Mouse (Mus musculus) layer of hippocampus, adult 11-12 months (tissue): ENCODE results near the gene Olfr288.

Experiments
- DNase-seq: peaks from one replicate; pipeline ENCODE4 v3.0.0; 2022; ENCODE audit warnings: low spot score

Gene Olfr288

DNA sequence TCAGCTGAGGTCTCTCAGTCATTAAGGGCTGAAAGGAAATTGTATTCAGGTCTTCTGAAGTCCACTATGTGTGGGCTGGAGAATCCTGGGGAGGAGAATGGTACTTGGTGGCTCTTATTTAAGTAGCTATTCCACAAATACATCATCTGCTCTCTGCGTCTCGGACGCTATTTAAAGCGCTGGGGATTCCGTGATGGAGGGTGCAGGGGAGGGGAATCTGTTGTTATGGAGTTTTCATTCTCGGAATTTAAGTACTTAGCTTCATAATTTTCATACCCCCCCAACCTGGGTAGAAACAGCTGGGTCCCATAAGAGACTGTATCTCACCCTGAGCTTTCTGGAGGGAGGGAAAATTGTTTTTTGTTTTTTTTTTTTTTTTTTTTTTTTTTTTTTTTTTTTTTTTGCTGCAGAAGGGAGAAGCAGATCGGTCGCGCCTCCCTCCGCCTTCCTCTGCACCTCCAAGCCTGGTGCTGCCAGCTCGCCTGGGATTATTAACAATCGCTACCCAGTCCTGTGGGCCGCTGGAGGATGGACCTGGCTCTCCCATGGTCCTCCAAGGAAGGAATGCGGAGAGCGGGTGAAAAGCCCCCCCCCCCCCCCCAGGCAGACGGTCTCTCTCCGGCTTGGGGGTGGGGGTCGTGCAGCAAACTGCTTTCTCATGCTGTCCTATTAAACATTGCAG is 28.2 kb downstream of the Olfr288 start, which contains the start of gene Ccdc184:
Gene Ccdc184 (plus strand): TSS at position 196 of the 682 bp plus-strand sequence.
- DNase-seq: no peak

DNA sequence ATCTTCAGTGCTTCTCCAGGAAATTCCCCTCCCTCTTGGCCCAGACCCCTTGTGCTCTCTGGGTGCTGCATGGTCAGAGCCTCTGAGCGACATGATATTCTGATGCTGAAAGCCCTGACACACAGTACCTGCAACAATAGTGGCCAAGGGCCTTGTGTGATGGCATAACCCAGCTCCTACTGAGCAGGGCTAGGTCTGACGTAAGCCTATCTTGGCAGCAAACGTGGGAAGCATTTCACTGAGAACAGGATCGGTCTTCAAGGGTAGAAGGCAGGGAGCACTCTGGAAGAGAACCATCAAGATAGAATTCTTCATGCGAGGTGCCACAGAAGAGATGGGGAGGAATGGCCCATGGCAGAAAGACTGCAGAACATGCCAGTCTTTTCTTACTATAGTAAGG is 29.8 kb downstream of the Olfr288 start, which contains the start of gene Asb8:
Gene Asb8 (minus strand): TSS at position 101 of the 400 bp plus-strand sequence.
- DNase-seq: no peak

DNA sequence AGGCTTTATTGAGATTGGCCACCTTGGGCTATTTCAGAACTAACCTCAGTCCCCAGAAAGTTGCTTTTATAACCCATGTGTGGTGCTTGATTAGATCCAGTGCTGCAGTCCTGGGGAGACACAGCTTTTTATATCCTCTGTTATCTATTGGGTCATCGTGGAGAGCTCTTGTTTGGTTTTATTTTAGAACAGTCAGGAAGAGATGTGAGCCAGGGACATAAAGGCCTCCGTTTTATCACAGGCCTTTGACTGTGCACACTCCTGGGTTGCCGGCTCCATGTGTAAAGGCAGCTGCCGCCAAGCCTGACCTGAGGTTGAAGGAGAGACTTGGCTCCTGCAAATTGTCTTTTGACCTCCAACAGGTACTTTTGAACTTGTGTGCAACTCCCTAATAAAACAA is 32.8 kb downstream of the Olfr288 start:
- no peak for DNase-seq

DNA sequence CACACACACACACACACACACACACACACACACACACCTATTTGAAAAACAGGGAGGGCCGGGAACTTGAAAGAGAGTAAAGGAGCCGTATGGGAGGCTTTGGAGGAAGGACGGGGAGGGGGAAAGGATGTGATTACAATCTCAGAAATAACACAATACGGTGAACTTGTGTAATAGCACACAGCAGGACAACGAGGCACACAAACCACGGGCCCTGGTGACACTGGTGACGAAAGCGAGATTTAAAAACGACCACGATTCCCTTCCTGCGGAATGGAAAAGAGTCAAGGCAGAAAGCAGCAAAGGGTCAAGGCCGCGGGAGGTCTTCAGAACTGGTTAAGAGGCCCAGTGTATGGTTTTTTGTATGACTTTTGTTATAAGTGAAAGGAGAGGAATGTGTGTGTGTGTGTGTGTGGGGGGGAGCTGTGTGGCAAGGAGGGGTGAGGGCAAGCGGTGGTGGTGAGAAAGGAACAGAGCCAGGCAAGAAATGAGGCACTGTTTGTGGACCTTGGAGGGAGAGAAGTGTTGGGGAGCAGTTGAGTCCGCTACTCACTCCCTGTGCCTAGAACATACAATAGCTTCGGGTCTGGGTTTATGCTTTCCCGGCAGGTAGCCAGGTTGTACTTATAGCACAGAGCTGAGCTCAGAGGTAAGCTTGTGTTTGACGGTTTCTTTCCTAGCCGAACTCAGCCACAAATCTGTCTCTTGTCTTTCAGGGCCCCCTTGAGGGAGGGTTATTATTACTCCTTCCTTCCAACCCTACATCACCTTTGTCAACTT is 34.1 kb downstream of the Olfr288 start:
- DNase-seq: no peak

DNA sequence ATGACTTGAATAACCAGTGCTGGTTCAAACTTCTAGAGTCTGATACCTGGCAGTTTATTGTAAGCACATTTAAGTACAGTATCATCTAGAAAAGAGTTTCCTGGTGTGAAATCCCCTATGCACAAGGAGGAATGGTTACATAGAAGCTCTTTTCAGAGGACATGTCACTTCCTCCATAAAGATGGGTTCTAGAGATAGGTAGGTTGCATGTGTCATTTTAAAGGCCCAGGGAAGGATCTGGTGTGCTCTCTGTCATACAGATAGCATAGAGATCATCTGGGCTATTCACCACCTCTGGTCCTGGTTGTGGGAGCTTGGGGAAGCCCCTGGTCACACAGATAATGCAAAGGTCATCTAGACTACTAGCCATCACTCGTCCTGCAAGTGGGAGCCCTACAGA is 38.1 kb downstream of the Olfr288 start:
- DNase-seq: no peak

DNA sequence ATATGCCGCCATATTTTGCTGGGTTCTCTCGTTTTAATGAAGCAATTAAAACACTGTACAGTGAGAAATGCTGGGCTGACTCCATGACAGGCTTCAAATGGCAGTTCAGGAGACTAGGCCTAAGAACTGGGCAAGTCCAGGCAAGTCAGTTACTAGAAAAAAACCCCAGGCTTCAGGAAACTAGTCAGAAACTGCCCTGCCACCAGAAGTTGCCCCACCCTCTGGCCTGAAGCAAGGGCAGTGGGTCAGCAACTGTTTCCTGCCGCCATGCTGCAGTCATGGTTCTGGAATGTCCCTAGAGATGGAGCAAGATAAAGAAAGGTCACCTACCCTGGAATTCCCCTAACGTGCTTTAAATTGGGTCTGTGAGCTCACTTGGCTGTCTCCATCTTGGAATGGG is 39.4 kb downstream of the Olfr288 start:
- DNase-seq: no peak

DNA sequence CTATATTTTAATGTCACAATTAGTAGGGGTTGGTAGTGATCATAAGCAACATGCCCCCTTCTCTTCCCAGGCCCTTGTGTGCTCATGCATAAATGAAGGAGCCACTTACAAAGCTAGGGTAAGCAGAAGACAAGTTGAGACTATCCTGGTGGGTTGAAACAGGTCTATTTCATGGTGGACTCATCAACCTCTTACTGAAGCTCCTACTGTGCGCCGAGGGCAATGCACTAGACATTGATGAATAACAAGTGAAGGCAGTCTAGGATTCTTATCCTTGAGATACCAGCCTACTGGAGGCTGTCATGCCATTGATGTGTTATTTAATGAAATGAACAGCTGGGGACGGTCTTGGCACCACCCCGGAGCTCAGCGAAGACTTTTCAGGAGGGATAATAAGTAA is 40.1 kb downstream of the Olfr288 start:
- no peak for DNase-seq

DNA sequence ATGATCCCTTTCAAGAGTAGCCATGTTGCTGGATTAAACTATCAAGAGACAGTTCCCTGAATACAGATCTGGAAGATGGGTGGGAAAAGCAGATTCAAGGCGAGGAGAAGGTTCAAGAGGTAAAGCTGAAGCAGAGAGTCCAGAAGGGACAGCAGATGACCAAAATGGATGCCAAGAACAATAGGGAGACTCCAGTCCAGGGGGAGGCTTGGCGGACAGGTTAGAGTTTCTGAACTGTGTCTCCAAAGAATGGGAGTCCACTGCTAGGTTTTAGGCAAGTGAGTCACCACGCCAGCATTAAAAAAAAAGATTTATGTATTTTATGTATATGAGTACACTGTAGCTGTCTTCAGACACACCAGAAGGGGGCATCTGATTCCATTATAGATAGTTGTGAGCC is 40.7 kb downstream of the Olfr288 start:
- DNase-seq: no peak

DNA sequence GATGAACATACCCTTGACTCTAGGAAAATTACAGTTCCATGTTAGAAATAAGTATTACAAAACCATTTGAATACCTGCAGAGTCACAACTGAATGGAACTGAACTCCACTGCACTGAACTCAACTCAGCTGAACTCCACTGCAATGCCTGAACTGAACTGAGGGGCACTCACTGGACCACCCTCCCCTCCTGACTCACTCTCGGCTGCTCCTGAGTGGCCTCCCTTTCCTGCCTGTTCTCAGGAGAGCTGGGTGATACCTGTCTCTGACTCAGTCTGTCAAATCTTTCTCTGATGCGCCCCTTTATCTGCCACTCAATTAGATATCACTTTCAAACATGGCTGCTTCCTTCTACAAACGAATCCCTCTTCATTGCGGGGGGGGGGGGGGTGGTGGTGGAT is 41.2 kb downstream of the Olfr288 start:
- DNase-seq: no peak

DNA sequence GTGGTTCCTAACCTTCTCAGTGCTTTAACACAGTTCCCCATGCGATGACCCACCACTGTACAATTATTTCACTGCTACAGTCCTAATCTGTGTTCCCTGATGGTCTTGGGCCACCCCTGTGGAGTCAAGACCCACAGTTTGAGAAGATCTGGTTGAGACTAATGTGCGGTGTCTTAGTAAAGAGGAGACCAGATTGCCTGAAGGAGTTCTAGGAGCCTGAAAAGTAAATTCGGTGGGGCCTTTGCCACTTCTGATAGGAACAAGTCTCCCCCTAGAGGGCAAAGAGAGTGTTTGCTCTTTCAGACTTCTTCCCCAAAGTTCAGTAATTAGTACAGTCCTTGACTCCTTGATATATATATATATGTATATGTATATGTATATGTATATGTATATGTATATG is 41.7 kb downstream of the Olfr288 start:
- no peak for DNase-seq

DNA sequence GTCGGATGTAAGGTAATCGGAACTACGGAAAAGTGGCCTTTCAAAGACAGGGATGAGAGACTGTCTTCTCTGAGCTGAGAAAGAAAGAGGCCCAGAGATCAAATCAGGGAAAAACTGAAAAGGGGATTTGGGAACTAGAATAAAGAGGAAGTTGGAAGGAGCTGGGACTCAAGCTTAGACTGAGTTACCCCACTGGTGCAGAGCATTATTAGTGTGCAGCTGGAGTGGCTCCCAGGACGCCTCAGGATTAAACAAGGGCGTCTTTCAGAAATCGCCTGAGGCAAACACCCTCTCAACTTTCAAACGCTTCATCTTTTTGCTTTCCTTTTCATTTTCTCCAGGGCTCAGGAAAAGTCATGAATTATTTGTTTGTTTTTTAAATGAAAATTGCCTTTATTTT is 42.4 kb downstream of the Olfr288 start:
- DNase-seq: no peak

DNA sequence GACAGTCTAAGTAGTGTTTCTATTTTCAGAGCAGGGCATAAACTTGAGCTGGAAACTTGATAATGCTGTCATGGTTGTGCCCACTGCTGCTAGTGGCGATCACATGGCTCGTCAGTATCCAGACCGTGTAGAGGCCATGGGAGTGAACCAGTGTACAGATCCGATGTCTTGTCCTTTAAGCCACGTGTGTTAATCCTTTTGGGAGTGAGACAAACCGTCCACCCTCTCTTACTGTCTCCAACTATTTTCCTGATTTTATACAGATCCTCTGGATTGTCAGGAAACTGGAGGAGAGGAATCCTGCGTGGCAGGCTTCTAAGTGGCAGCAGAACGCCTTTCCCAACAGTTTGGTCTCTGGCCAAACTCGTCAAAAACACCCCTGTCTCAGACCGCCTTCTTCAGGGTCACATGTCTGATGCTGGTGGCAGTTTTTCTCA is 46.2 kb downstream of the Olfr288 start:
- no peak for DNase-seq

DNA sequence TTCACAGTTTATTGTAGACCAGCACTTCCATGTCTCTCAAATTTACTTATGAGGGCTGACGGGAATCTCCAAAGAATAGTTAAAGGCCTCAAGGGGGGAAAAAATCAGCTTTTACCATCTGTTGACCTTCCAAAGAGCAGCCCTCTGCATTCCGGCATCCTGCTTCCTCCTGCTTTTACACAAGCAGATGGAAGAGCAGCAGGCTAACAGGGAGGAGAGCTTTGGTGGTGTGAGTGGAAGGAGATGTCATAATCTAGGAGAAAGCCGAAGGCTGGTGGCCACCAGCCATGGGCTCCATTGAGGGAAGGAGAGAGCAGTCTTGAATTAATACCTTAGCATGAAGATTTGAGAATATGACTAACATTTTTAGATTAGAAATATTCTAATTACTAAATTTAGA is 47.0 kb downstream of the Olfr288 start:
- DNase-seq: no peak

DNA sequence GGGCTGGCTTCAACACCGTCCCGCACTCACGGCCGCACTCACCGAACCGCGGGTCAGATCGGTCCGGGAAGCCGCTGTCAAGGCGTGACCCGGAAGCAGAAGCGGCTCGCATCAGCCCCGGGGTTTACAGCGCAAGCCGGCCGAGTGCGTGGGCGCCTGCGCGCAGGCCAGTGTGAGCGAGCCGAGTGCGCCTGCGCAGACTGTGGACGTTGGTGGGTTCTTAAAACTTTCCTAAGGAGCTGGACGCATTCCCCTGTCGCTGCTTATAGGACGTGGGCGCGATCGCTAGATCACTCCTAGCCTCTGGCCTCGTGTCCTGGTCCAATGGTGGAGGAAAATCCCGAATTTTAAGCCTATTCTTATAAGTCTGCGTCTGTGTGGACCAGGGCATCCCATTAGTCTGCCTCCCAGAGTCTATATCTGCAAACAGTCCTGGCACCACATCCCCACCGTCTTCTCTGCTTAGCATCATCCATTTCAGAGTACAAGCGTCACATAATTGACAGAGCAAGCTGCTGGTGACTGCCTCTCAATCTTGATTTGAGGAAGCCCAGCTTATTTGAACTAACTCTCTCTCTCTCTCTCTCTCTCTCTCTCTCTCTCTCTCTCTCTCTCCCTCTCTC is 49.7 kb downstream of the Olfr288 start:
- peak; percentile 94 for DNase-seq

DNA sequence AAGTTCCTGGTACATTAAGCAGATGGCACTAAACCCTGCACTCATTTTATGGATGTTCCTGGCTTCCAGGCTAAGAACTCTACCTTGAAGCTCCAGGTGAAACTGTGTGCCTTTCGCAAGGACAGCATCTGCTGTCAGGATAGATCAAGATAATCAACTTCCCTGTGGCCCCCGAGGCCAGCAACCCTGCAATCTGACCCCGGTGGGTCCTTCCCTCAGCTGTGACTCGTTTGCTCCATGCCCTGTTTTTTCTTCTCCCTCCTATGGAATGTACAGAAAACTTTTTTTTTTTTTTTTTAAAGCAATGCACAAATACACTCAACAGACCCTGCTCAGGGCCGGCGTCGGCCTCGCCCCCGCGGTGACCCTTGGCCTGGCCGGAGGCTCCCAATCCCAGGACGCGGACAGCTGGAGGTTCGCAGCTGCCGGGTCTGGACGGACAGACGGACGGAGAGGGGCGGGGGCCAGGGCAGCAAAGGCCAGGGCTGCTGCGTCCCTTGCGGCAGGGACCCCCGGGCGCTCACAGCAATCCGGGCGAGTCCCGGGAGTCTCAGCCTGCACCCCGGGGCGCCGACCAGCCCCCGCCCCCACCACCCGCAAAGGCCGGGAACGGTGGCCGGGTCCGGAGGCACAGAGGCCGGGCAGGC is 50.4 kb downstream of the Olfr288 start:
- DNase-seq: no peak

DNA sequence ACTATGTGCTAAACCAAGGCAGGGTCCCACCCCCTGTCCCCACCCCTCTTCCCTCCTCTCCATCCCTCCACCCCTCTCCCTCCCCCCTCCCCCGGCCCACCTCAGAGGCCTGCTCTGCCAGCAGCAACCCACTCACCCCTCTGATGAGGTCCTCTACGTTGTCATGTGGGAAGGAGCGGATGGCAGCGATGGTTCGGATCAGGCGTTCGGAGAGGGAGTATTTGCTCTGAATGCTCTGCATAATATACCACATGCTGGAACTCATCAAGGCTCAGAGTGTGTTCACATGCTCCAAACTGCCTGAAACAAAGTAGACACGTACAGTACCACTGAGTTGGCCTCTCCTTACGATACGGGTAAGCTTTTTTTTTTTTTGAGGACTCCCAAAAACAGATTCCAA is 52.8 kb downstream of the Olfr288 start:
- no peak for DNase-seq

DNA sequence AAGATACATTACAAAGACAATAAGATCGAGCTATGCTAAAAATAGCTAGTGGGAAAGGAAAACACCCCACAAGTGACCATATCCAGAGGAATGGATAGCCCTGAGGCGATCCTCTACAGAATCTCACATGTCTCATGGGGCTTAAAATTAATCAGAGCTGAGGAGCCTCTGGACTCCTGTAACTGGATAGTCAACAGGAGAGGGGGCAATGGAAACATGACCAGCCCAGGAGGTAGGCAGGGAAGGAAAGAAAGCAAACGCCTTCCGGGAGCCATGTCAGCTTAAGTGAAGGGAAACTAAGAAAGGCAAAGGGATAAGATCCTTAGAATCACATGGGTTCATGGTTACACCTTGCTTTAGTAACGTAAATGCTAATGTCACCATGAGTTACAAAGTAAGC is 54.5 kb downstream of the Olfr288 start:
- DNase-seq: no peak

DNA sequence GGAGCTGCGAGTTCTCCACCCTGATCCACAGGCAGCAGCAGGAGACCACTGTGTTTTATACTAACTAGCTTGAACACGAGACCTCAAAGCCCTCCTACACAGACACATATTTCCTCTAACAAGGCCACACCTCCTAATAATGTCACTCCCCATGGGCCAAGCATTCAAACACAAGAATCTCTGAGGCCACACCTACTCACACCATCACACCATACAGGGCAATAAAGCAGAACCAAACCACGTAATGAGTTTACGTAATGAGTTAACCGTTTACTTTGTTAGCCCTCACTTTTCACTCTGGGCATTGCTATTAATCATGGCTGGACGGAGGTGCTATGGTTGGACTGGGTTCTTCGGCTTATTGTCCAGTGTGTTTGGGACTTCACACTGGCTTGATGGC is 55.6 kb downstream of the Olfr288 start:
- DNase-seq: no peak

DNA sequence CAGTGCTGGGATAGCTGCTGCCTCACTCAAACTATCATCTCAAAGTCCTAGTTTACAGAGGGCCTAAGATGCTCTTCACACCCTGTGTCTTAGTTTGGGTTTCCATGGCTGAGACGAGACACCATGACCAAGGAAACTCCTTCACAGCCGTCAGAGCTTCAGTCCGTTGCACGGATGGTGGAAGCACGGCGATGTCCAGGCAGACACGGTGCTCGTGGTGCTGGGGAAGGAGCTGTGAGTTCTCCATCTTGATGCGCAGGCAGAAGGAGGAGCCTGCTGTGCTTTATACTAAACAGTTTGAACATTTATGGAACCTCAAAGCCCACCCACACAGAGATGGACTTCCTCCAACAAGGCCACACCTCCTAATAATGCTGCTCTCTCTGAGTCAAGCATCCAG is 58.5 kb downstream of the Olfr288 start:
- no peak for DNase-seq
